Mouse (Mus musculus) limb, embryonic 11.5 days (tissue): ENCODE measurements around the gene Saal1. TPM values are rescaled to one million over a fixed set of nuclear protein-coding genes. Genes with fewer than 3 reads are reported as not detected.

ENCODE experiments used
- ATAC-seq: fragments of 200-750 bp; cut with Nextera tagmentation; 2 replicates; pipeline ENCODE4 v1.8.0; 2017; ENCODE audit warnings: low read depth; ENCODE audit not compliant: insufficient number of reproducible peaks, low FRiP score, low TSS enrichment
- DNase-seq: peaks from one replicate; pipeline ENCODE4 v3.0.0-alpha.2; 2015; ENCODE audit warnings: low spot score
- H3K27ac ChIP-seq: fragments of 300-500 bp; sonication (generic); replicated peaks from 2 replicates; pipeline ENCODE4 v1.5.1; 2014; ENCODE audit warnings: low read depth, mild to moderate bottlenecking, low read length
- H3K27me3 ChIP-seq: fragments of 300-500 bp; sonication (generic); 2 replicates; pipeline ENCODE4 v1.6.1; 2014; ENCODE audit warnings: mild to moderate bottlenecking, low read length, mixed read lengths; ENCODE audit not compliant: control insufficient read depth, insufficient read depth
- H3K36me3 ChIP-seq: fragments of 300-500 bp; sonication (generic); 2 replicates; pipeline ENCODE4 v1.6.1; 2014; ENCODE audit warnings: mild to moderate bottlenecking, low read length, moderate library complexity, mixed read lengths; ENCODE audit not compliant: control insufficient read depth, insufficient read depth
- H3K4me1 ChIP-seq: fragments of 300-500 bp; sonication (generic); 2 replicates; pipeline ENCODE4 v1.6.1; 2014; ENCODE audit warnings: low read length, mixed read lengths; ENCODE audit not compliant: control insufficient read depth, insufficient read depth
- H3K4me2 ChIP-seq: fragments of 300-500 bp; sonication (generic); 2 replicates; pipeline ENCODE4 v1.6.1; 2014; ENCODE audit warnings: low read depth, mild to moderate bottlenecking, moderate library complexity; ENCODE audit not compliant: severe bottlenecking
- H3K4me3 ChIP-seq: fragments of 300-500 bp; sonication (generic); 2 replicates; pipeline ENCODE4 v1.5.1; 2014; ENCODE audit warnings: low read depth, low read length
- H3K9ac ChIP-seq: fragments of 300-500 bp; sonication (generic); 2 replicates; pipeline ENCODE4 v1.6.1; 2014; ENCODE audit warnings: mild to moderate bottlenecking, low read length
- H3K9me3 ChIP-seq: fragments of 300-500 bp; sonication (generic); 2 replicates; pipeline ENCODE4 v1.6.1; 2016; ENCODE audit warnings: low read length; ENCODE audit not compliant: control insufficient read depth
- WGBS: fragments of 180-500 bp; shearing (Covaris S2); extraction: QIAGEN DNeasy Blood & Tissue Kit; methylation state at CpG from one replicate; pipeline ENCODE4 v1.1.7; 2014; 5-methylcytosine and 5-hydroxymethylcytosine counted together
- polyA plus RNA-seq: library from polyadenylated mRNA; unstranded; fragments of >200 nt; fragmentation: Nextera tagmentation; extraction: Ambion mirVana; gene quantifications from 2 replicates; pipeline ENCODE4 v1.2.1, GENCODE M21; 2014

The Saal1 gene
- polyA plus RNA-seq, 1 experiment from 2014 or later, result 50.8 TPM

DNA sequence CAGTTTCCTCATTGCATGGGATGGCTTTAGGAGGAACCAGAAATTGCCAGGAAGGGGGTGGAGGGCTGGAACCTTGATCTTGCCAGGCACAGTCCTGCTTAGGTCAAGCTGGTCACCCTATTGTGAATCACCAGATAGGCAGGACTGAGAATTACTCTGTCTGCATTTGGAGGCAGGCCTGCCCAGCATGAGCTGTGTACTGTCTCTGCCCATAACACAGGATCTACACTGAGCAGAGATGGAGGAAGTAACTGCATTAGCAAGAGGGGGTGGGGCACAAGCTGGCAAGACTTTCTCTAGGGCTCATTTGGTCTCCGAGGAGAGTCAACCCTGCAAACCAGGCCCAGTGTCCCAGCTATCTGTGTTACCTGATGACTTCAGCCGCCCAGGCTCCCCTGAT is 24.5 kb upstream of the Saal1 start:
- Histone ChIP-seq H3K27ac (no peak overlapping the region), H3K36me3 (no peaks in the 10 kb centered on the region), H3K4me3 (no peak overlapping the region), H3K4me2 (no peak overlapping the region), H3K27me3 (no peaks in the 10 kb centered on the region), H3K9me3 (no peaks in the 10 kb centered on the region), H3K4me1 (no peaks in the 10 kb centered on the region), H3K9ac (no peak overlapping the region)
- 69% methylated on average over 2 of the region's 2 CpGs for WGBS
- ATAC-seq (no peak), DNase-seq (no peak)

DNA sequence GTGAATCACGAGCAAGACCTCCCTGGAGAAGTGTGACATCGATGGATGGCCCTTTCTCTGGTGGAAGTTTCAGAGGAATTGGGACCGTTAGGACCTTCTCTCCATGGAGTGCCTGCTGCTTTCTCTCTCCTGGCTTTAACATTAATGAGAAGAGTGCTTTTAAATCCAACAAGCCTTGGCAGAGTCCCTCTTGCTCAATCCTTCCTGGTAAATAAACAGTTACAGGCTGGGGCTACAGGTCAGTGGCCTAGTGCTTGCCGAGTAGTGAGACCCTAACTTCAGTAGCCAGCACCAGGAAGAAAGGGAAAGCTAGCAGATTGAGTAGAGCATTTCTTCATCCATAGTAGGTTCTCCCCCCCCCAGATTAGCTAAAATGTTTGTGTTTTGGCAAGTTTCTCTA is 22.0 kb upstream of the Saal1 start, which contains the start of gene Saa4:
TSS of gene Saa4 (minus strand) at position 146 of the 400 bp plus-strand sequence.
- 78% methylated on average over 4 of the region's 4 CpGs for WGBS
- H3K27ac ChIP-seq, result no peak within 1 kb of the TSS
- H3K9me3 ChIP-seq, result no peaks in the 10 kb centered on the region
- no peak within 1 kb of the TSS for H3K4me2 ChIP-seq
- H3K27me3 ChIP-seq, result no peaks in the 10 kb centered on the region
- no peak for DNase-seq
- no peaks in the 10 kb centered on the region for H3K36me3 ChIP-seq
- no peak within 1 kb of the TSS for H3K4me3 ChIP-seq
- no peaks in the 10 kb centered on the region for H3K4me1 ChIP-seq
- H3K9ac ChIP-seq, result no peak within 1 kb of the TSS
- no peak for ATAC-seq

DNA sequence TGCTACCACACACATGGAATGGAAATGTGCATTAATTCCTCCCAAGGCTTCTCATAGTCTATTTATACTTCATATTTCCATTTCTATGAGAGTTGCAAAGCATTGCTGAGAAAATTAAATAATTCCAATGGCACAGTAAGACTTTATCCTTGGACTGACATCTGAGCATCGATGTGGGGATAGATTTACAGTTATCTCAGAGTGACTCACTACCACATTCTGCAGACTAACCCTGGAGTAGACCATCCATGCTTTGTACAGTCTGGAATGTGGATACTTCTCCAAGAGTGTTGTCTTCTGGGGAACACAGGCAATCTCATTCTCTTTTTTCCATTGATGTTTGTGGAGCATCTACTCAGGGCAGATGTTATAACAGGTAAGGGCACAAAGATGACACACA is 17.1 kb upstream of the Saal1 start:
- ATAC-seq (no peak), DNase-seq (no peak)
- Histone ChIP-seq H3K4me3 (no peak overlapping the region), H3K27ac (no peak overlapping the region), H3K9me3 (no peaks in the 10 kb centered on the region), H3K27me3 (no peaks in the 10 kb centered on the region), H3K4me2 (no peak overlapping the region), H3K4me1 (no peaks in the 10 kb centered on the region), H3K9ac (no peak overlapping the region), H3K36me3 (no peaks in the 10 kb centered on the region)
- WGBS, result 82% methylated on average over 1 of the region's 1 CpGs

DNA sequence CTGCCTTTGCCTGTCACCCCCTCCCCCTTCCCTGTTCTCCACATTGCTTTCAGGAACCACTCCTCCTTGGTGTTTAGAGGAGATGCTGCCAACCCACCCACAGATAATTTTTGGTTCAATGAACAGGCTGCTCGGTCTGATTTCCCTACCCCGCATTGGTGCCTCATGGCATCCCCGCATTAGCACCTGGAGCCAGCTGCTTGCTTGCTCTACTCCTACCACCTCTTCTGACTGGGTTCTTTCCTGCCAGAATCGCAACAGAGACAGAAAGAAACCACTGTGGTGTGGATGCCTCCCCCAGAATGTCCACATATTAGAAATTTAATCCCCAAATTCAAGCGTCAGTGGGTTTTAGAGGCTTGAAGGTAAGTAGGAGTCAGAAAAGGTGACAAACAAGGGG is 13.9 kb upstream of the Saal1 start:
- Histone ChIP-seq H3K9me3 (no peaks in the 10 kb centered on the region), H3K9ac (no peak overlapping the region), H3K27me3 (no peaks in the 10 kb centered on the region), H3K27ac (no peak overlapping the region), H3K36me3 (no peaks in the 10 kb centered on the region), H3K4me3 (no peak overlapping the region), H3K4me1 (no peaks in the 10 kb centered on the region), H3K4me2 (no peak overlapping the region)
- ATAC-seq, result no peak
- DNase-seq, result no peak
- WGBS, result 82% methylated on average over 5 of the region's 5 CpGs

DNA sequence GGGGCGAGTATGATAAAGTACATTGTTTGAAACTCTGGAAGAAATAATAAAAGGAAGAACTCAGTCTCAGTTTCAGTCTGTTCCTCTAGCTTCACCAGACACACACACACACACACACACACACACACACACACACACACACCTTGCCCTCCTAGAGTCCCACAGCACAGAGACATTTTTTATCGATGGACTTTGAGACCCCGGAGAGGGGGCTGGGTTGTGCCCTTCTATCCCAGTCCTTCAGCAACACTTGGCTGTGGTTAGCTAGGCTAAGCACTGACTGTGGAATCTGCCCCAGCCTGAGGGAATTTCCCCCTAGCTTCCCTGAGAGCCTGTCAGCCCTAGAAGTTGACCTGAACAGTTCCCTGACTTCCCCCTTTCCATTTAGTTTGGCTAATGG is 13.4 kb upstream of the Saal1 start:
- no peaks in the 10 kb centered on the region for H3K9me3 ChIP-seq
- H3K9ac ChIP-seq, result no peak overlapping the region
- H3K4me2 ChIP-seq, result no peak overlapping the region
- no peaks in the 10 kb centered on the region for H3K36me3 ChIP-seq
- DNase-seq (no peak), ATAC-seq (no peak)
- H3K4me3 ChIP-seq, result no peak overlapping the region
- H3K27ac ChIP-seq, result no peak overlapping the region
- 91% methylated on average over 3 of the region's 3 CpGs for WGBS
- H3K4me1 ChIP-seq, result no peaks in the 10 kb centered on the region
- no peaks in the 10 kb centered on the region for H3K27me3 ChIP-seq

DNA sequence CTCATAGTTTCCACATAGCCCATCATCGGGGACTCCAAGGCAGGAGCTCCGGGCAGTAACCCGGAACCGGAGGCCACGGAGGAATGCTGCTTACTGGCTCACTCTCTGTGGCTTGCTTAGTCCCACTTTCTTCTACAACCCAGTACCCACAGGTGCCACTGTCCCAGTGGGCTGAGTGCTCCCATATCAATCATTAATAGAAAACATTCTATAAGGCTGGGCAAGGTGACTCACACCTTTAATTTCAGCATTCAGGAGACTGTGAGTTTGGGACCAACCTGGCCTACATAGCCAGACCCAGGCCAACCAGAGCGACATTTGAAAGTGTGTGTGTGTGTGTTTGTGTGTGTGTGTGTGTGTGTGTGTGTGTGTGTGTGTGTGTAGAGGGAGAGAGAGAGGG is 12.9 kb upstream of the Saal1 start:
- no peak overlapping the region for H3K4me3 ChIP-seq
- no peaks in the 10 kb centered on the region for H3K4me1 ChIP-seq
- no peaks in the 10 kb centered on the region for H3K9me3 ChIP-seq
- no peaks in the 10 kb centered on the region for H3K36me3 ChIP-seq
- no peaks in the 10 kb centered on the region for H3K27me3 ChIP-seq
- 91% methylated on average over 6 of the region's 6 CpGs for WGBS
- no peak overlapping the region for H3K27ac ChIP-seq
- H3K9ac ChIP-seq, result no peak overlapping the region
- no peak overlapping the region for H3K4me2 ChIP-seq
- no peak for ATAC-seq
- no peak for DNase-seq

DNA sequence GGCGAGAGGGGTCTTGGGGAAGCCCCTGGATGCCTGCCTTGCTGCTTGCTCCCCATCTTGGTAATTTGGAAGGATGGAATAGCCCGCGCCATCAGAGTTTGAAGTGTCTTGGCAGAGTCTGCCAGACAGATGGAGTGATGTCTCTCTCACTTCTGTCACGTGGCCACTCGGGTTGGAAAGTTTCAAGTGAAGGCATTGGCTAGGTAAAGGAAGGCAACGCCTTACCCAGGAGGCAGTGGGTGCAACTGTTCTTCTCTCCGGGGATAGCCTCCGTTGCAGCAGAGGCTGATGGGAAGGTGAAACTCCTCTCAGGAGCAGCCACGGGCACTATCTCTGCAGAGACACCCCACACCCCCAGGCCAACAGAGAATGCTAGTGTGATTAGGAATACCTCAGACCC is 10.0 kb upstream of the Saal1 start:
- Histone ChIP-seq H3K9me3 (no peaks in the 10 kb centered on the region), H3K36me3 (no peaks in the 10 kb centered on the region), H3K4me3 (no peak overlapping the region), H3K27me3 (no peaks in the 10 kb centered on the region), H3K27ac (no peak overlapping the region), H3K4me1 (no peaks in the 10 kb centered on the region), H3K4me2 (no peak overlapping the region), H3K9ac (no peak overlapping the region)
- DNase-seq, result no peak
- ATAC-seq, result no peak
- WGBS, result 84% methylated on average over 9 of the region's 9 CpGs

DNA sequence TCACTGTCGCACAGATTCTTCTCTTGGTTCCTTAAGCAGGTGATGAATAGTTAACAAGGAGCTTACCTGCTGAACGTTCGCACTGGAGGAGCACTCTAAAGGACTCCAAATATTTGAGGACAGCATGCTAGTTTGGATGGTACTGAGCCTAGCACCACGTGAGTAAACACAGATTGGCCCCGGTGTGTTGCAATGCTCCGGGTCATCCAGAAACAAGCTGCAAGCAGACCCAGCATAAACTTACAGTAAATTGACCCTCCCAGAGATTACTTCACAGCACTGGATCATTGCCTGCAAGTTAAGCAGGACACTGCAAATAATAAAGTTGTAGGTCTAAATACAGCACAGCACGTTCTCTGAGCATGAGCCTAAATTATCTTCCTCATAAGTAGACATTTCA is 9.0 kb upstream of the Saal1 start:
- H3K9ac ChIP-seq, result no peak overlapping the region
- H3K27me3 ChIP-seq, result no peaks in the 10 kb centered on the region
- H3K4me1 ChIP-seq, result no peaks in the 10 kb centered on the region
- 82% methylated on average over 7 of the region's 7 CpGs for WGBS
- no peak overlapping the region for H3K27ac ChIP-seq
- H3K36me3 ChIP-seq, result no peaks in the 10 kb centered on the region
- H3K9me3 ChIP-seq, result no peaks in the 10 kb centered on the region
- H3K4me2 ChIP-seq, result no peak overlapping the region
- H3K4me3 ChIP-seq, result no peak overlapping the region
- ATAC-seq (no peak), DNase-seq (no peak)

DNA sequence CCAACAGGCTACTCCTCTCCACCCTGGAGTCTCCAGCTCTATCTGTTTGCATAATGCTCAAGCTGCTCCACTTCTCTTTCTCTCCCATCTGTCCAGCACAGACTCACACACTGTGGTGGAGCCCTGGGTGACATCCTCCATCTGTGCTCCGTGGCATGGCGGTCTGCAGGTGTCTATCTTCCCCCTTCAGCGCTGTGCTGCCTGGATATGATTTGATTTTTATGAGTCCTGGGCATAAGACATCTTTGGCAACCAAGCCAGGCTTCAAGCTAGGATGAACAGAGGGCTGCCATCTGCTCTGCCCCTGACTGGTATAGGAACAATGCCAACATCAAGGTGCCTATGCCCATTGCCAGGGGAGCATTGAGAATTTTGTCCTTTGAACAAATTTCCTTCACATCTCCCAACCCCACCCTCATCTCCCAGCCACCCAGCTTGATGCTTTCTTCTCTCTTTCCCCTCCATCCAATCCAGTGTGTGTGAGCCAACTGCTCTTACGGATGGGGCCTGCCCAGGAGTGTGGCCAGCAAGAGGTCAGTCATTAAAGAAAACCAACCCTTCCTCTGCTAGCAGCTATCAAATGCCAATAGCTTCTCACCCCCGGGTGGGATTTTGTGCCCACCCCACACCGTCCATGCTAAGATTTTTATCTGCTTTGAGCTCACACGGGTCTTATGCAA is 8.3 kb upstream of the Saal1 start:
- 86% methylated on average over 7 of the region's 7 CpGs for WGBS
- no peak overlapping the region for H3K4me3 ChIP-seq

More for the DNA sequence above, 8.3 kb upstream of the Saal1 start:
- Histone ChIP-seq H3K36me3 (no peaks in the 10 kb centered on the region), H3K27ac (no peak overlapping the region), H3K4me1 (no peaks in the 10 kb centered on the region), H3K9me3 (no peaks in the 10 kb centered on the region), H3K4me2 (no peak overlapping the region), H3K9ac (no peak overlapping the region), H3K27me3 (no peaks in the 10 kb centered on the region)
- DNase-seq, result no peak
- no peak for ATAC-seq
